Mouse (Mus musculus): ENCODE measurements around the gene Nfkbie.
A peak's percentile ranks its signal among the peaks of the same experiment; 100 is the strongest.

The Nfkbie gene

GRCm38 (mm10) chr17:45555452-45556106 is at the start of gene Nfkbie:
Nfkbie (plus strand) TSS chr17:45555703.
- peak; percentile 88 to 93 for DNase-seq (ENCODE audit: low spot score in 2 of 2)

GRCm38 (mm10) chr17:45505941-45506465 is 49.5 kb upstream of the Nfkbie start:
- DNase-seq (ENCODE audit: low spot score in 2 of 2) = no peak

GRCm38 (mm10) chr17:45506700-45507189 is 48.8 kb upstream of the Nfkbie start, which contains the start of gene Aars2:
Aars2 (plus strand) TSS chr17:45506841.
- peak; percentile 94 for DNase-seq (ENCODE audit: low spot score in 2 of 2)

GRCm38 (mm10) chr17:45510871-45511270 is 44.6 kb upstream of the Nfkbie start:
- DNase-seq (ENCODE audit: low spot score in 2 of 2) = no peak

- DNase-seq (ENCODE audit: low spot score in 2 of 2) = no peak
Observed at GRCm38 (mm10) chr17:45511757-45512156, 43.7 kb upstream of the Nfkbie start.

- no peak for DNase-seq (ENCODE audit: low spot score in 2 of 2)
Observed at GRCm38 (mm10) chr17:45515204-45515726, 40.2 kb upstream of the Nfkbie start.

- DNase-seq (ENCODE audit: low spot score in 2 of 2) = no peak
Observed at GRCm38 (mm10) chr17:45515806-45516205, 39.7 kb upstream of the Nfkbie start.

GRCm38 (mm10) chr17:45516488-45516887 is 39.0 kb upstream of the Nfkbie start:
- DNase-seq (ENCODE audit: low spot score in 2 of 2) = peak; percentile 88 to 91

GRCm38 (mm10) chr17:45517135-45517534 is 38.4 kb upstream of the Nfkbie start:
- no peak for DNase-seq (ENCODE audit: low spot score in 2 of 2)

GRCm38 (mm10) chr17:45517549-45518215 is 37.8 kb upstream of the Nfkbie start:
- DNase-seq (ENCODE audit: low spot score in 2 of 2) = no peak

- no peak for DNase-seq (ENCODE audit: low spot score in 2 of 2)
Observed at GRCm38 (mm10) chr17:45518766-45519475, 36.6 kb upstream of the Nfkbie start.

- DNase-seq (ENCODE audit: low spot score in 2 of 2) = no peak
Observed at GRCm38 (mm10) chr17:45520136-45520535, 35.4 kb upstream of the Nfkbie start.

- DNase-seq (ENCODE audit: low spot score in 2 of 2) = no peak
Observed at GRCm38 (mm10) chr17:45523263-45523662, 32.2 kb upstream of the Nfkbie start, which contains the start of gene Tcte1. Tcte1 (plus strand) TSS chr17:45523434.

GRCm38 (mm10) chr17:45524961-45525360 is 30.5 kb upstream of the Nfkbie start:
- DNase-seq (ENCODE audit: low spot score in 2 of 2) = no peak

- no peak for DNase-seq (ENCODE audit: low spot score in 2 of 2)
Observed at GRCm38 (mm10) chr17:45526571-45526970, 28.9 kb upstream of the Nfkbie start.

- DNase-seq (ENCODE audit: low spot score in 2 of 2) = peak; percentile 84 to 86
Observed at GRCm38 (mm10) chr17:45530346-45530782, 25.1 kb upstream of the Nfkbie start.

- no peak for DNase-seq (ENCODE audit: low spot score in 2 of 2)
Observed at GRCm38 (mm10) chr17:45532896-45533295, 22.6 kb upstream of the Nfkbie start.

GRCm38 (mm10) chr17:45536264-45536663 is 19.2 kb upstream of the Nfkbie start:
- no peak for DNase-seq (ENCODE audit: low spot score in 2 of 2)

GRCm38 (mm10) chr17:45538394-45538793 is 17.1 kb upstream of the Nfkbie start:
- DNase-seq (ENCODE audit: low spot score in 2 of 2) = no peak

- DNase-seq (ENCODE audit: low spot score in 2 of 2) = no peak
Observed at GRCm38 (mm10) chr17:45539664-45540063, 15.8 kb upstream of the Nfkbie start.

- no peak for DNase-seq (ENCODE audit: low spot score in 2 of 2)
Observed at GRCm38 (mm10) chr17:45542129-45542528, 13.4 kb upstream of the Nfkbie start.

GRCm38 (mm10) chr17:45542705-45543104 is 12.8 kb upstream of the Nfkbie start:
- no peak for DNase-seq (ENCODE audit: low spot score in 2 of 2)
